Mouse (Mus musculus) forebrain, embryonic 11.5 days (tissue): ENCODE measurements around the gene Cnksr1. TPM values are rescaled to one million over a fixed set of nuclear protein-coding genes. Genes with fewer than 3 reads are reported as not detected.
A peak's percentile ranks its signal among the peaks of the same experiment; 100 is the strongest.

Experiments used
- ATAC-seq: fragments of 200-750 bp; cut with Nextera tagmentation; replicated peaks from 2 replicates; pipeline ENCODE4 v1.8.0; 2017; ENCODE audit warnings: moderate TSS enrichment; ENCODE audit not compliant: low FRiP score
- DNase-seq: peaks from one replicate; pipeline ENCODE4 v3.0.0-alpha.2; 2017; ENCODE audit warnings: low spot score
- H3K27ac ChIP-seq: fragments of 300-500 bp; sonication (generic); 2 replicates; pipeline ENCODE4 v1.5.1; 2014; ENCODE audit warnings: low read depth, low read length
- H3K27me3 ChIP-seq: fragments of 300-500 bp; sonication (generic); 2 replicates; pipeline ENCODE4 v1.6.1; 2014; ENCODE audit warnings: mild to moderate bottlenecking, low read length, mixed read lengths; ENCODE audit not compliant: control insufficient read depth, insufficient read depth
- H3K36me3 ChIP-seq: fragments of 300-500 bp; sonication (generic); 2 replicates; pipeline ENCODE4 v1.6.1; 2014; ENCODE audit warnings: mild to moderate bottlenecking, low read length, moderate library complexity, mixed read lengths; ENCODE audit not compliant: control insufficient read depth, insufficient read depth
- H3K4me1 ChIP-seq: fragments of 300-500 bp; sonication (generic); replicated peaks from 2 replicates; pipeline ENCODE4 v1.6.1; 2014; ENCODE audit warnings: low read length, mixed read lengths; ENCODE audit not compliant: control insufficient read depth, insufficient read depth
- H3K4me2 ChIP-seq: fragments of 300-500 bp; sonication (generic); 2 replicates; pipeline ENCODE4 v1.6.1; 2014; ENCODE audit warnings: low read depth, mild to moderate bottlenecking, low read length, moderate library complexity, mixed read lengths; ENCODE audit not compliant: severe bottlenecking
- H3K4me3 ChIP-seq: fragments of 300-500 bp; sonication (generic); 2 replicates; pipeline ENCODE4 v1.5.1; 2014; ENCODE audit warnings: low read depth, low read length
- H3K9ac ChIP-seq: fragments of 300-500 bp; sonication (generic); 2 replicates; pipeline ENCODE4 v1.6.1; 2014; ENCODE audit warnings: low read length
- H3K9me3 ChIP-seq: fragments of 300-500 bp; sonication (generic); 2 replicates; pipeline ENCODE4 v1.6.1; 2016; ENCODE audit warnings: low read length, mixed read lengths; ENCODE audit not compliant: control insufficient read depth
- WGBS: fragments of 180-500 bp; shearing (Covaris S2); extraction: QIAGEN DNeasy Blood & Tissue Kit; methylation state at CpG from one replicate; pipeline ENCODE4 v1.1.7; 2014; 5-methylcytosine and 5-hydroxymethylcytosine counted together
- polyA plus RNA-seq: library from polyadenylated mRNA; unstranded; fragments of >200 nt; fragmentation: Nextera tagmentation; extraction: Ambion mirVana; gene quantifications from 2 replicates; pipeline ENCODE4 v1.2.1, GENCODE M21; 2014

Gene Cnksr1
- polyA plus RNA-seq = 0.24 and 0.45 TPM in 2 replicates

DNA sequence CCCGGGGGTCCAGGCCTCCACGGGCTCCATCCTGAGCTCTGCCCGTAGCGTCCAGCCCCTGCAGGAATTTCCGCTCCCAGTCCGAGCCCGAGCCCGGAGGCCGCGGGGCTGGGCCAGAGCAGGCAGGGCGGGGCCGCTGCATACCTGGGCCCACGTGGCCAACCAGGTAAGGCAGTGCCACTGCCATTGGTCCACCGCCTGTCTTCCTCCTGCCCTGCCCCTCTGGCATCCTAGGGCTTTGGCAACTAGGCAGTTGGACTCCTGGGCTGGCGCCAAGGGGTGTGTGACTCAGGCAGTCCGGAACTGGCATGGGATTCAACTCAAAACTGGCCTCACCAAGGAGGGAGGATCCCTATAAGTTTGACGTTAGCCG, at the start of gene Cnksr1:
TSS of gene Cnksr1 (minus strand) at position 121 of the 373 bp plus-strand sequence.
- Histone ChIP-seq H3K9ac (no peak within 1 kb of the TSS), H3K4me1 (no peaks in the 10 kb centered on the region; the same call in 1 of the 2 replicates), H3K27ac (no peak within 1 kb of the TSS), H3K36me3 (no peaks in the 10 kb centered on the region), H3K4me3 (0 out of 2 replicates have a peak within 1 kb of the TSS, but pooled peaks have one; percentile 3), H3K27me3 (peaks cover 8% of the 10 kb centered on the region), H3K9me3 (no peaks in the 10 kb centered on the region), H3K4me2 (peak within 1 kb of the TSS; percentile 39; the same call in 1 of the 2 replicates)
- no peak for ATAC-seq
- DNase-seq = no peak
- 2% methylated on average over 18 of the region's 18 CpGs for WGBS

DNA sequence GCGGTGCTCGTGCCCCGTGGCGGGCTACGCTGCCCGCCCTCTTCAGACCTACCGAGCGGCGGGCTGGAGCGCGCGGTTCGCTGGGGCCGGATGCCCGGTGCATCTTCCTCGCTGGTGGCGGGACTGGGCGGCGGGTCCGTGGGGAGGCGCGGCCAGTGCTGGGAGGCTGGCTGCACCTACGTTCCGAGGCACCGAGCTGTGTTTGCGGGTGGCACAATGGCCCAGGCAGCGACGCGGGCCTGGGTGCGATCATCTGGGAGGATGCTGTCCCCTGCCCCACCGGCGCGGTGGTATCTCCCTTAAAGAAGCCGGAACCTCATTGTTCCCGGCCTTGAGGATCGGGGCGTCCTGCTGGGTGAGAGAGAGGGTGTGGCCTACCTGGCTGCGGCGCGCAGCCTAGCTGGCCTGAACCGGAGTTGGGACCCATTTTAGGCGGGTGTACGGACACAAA, 49.4 kb upstream of the Cnksr1 start, which contains the start of gene Pdik1l:
TSS of gene Pdik1l (minus strand) at position 321 of the 451 bp plus-strand sequence.
- peak within 1 kb of the TSS; percentile 98 for H3K4me3 ChIP-seq
- DNase-seq (peak; percentile 91), ATAC-seq (peak; percentile 77)
- H3K4me2 ChIP-seq = peak within 1 kb of the TSS; percentile 91
- 0% methylated on average over 43 of the region's 43 CpGs for WGBS
- H3K4me1 ChIP-seq = peaks cover 3% of the 10 kb centered on the region; the same call in 1 of the 2 replicates
- H3K27ac ChIP-seq = peak within 1 kb of the TSS; percentile 100
- H3K9me3 ChIP-seq = no peaks in the 10 kb centered on the region
- peak within 1 kb of the TSS; percentile 99 for H3K9ac ChIP-seq
- H3K27me3 ChIP-seq = no peaks in the 10 kb centered on the region
- H3K36me3 ChIP-seq = no peaks in the 10 kb centered on the region; the same call in 1 of the 2 replicates

DNA sequence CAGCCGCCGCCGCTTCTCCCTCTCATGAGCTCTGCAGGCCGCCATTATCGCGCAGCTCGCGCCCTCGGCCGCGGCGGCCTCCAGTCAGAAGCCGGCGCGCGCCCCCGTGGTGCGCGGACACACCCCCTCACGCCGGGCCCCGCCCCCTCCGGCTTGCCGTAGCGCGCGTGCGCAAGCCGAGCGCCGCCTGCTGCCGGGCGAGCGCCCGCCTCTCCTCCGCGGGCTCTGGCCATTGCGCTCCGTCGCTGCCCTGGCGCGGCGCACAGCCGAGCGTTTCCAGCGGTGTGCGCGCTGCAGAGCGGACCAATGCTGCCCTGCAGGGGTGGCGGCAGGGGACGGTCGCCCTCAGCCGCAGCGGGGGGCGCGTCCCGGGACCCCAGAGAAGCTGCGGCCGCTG, 49.0 kb upstream of the Cnksr1 start:
- no peaks in the 10 kb centered on the region for H3K9me3 ChIP-seq

DNA sequence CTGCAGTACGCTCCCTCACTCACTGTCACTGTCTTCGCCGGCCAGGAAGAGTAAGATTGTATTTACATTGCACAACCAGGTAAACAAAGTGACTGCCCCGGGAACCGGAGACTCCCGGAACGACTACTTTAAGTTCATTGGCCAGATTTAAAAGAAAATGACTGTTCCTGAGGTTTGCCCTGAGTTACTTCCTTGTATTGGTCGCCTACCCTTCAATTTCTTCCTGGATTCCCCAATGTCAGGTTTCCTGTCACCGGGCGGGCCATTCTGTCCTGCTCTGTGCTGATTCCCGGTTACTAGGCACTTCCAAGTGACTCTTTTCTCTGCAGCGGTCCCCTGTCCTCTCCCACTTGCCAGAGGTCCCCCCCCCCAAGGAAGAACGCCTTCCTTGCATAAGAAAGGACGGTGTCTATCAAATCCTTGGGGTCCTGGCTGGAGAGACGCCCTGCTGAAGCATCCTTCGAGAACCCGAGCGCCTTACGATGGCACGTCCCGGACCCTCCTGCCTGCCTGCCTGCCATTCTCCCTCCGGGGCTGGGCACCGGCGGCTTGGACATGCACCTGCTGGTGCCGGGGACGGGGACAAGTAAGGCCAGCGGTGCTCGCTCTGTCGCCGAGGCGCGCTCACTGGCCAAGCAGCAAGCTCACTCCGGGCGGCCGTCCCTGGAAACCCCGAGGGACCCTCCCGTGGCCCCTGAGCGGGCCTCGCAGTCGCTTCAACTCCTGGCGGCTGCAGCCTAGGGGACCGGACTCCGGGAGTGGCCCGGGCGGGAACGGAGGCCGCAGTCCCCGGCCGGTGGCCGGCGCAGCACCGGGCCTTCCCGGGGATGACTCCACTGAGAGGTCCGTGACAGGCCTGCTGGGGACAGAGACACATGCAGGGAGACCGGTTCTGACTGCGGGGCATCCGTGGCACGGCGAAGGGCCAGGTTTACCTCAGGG, 48.3 kb upstream of the Cnksr1 start:
- H3K36me3 ChIP-seq = peaks cover 3% of the 10 kb centered on the region
- no peaks in the 10 kb centered on the region for H3K27me3 ChIP-seq
- peak overlapping the region; percentile 91 for H3K4me2 ChIP-seq
- H3K9me3 ChIP-seq = no peaks in the 10 kb centered on the region
- DNase-seq (peak; percentile 79), ATAC-seq (peak; percentile 32; the same call in 1 of the 2 replicates)
- peak overlapping the region; percentile 98 for H3K4me3 ChIP-seq
- H3K9ac ChIP-seq = peak overlapping the region; percentile 99
- peaks cover 3% of the 10 kb centered on the region; the same call in 1 of the 2 replicates for H3K4me1 ChIP-seq
- peak overlapping the region; percentile 65 for H3K27ac ChIP-seq
- WGBS = 4% methylated on average over 59 of the region's 59 CpGs

More for the DNA sequence above, 49.0 kb upstream of the Cnksr1 start:
- ATAC-seq (peak; percentile 94), DNase-seq (peak; percentile 99)
- Histone ChIP-seq H3K4me3 (peak overlapping the region; percentile 98), H3K27me3 (no peaks in the 10 kb centered on the region), H3K27ac (peak overlapping the region; percentile 100), H3K4me1 (peaks cover 3% of the 10 kb centered on the region; the same call in 1 of the 2 replicates), H3K36me3 (no peaks in the 10 kb centered on the region; the same call in 1 of the 2 replicates), H3K4me2 (peak overlapping the region; percentile 91), H3K9ac (peak overlapping the region; percentile 99)
- under 1% methylated on average over 40 of the region's 59 CpGs for WGBS

DNA sequence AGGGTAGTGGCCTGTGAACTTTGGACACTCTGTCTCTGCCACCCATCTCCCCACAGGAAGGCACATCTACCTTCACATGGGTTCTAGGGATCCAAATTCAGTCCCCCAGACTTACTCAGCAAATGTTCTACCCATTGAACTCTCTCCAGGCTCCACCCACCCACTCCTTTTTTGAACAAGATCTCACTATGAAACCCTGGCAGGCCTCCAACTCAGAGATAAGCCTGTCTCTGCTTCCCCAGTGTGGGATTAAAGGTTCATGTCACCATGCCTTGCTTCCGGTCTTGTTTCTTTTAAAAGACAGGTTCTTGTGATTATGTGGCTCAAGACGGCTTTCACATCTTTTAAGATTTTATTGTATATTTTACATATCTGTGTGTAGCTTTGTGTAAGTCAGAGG, 46.7 kb upstream of the Cnksr1 start:
- H3K27me3 ChIP-seq = no peaks in the 10 kb centered on the region
- peaks cover 3% of the 10 kb centered on the region for H3K36me3 ChIP-seq
- peaks cover 3% of the 10 kb centered on the region; the same call in 1 of the 2 replicates for H3K4me1 ChIP-seq
- H3K4me2 ChIP-seq = no peak overlapping the region
- DNase-seq = no peak
- no peak overlapping the region for H3K9ac ChIP-seq
- no peak for ATAC-seq
- H3K27ac ChIP-seq = no peak overlapping the region
- 86% methylated on average over 2 of the region's 2 CpGs for WGBS
- H3K4me3 ChIP-seq = no peak overlapping the region
- no peaks in the 10 kb centered on the region for H3K9me3 ChIP-seq

DNA sequence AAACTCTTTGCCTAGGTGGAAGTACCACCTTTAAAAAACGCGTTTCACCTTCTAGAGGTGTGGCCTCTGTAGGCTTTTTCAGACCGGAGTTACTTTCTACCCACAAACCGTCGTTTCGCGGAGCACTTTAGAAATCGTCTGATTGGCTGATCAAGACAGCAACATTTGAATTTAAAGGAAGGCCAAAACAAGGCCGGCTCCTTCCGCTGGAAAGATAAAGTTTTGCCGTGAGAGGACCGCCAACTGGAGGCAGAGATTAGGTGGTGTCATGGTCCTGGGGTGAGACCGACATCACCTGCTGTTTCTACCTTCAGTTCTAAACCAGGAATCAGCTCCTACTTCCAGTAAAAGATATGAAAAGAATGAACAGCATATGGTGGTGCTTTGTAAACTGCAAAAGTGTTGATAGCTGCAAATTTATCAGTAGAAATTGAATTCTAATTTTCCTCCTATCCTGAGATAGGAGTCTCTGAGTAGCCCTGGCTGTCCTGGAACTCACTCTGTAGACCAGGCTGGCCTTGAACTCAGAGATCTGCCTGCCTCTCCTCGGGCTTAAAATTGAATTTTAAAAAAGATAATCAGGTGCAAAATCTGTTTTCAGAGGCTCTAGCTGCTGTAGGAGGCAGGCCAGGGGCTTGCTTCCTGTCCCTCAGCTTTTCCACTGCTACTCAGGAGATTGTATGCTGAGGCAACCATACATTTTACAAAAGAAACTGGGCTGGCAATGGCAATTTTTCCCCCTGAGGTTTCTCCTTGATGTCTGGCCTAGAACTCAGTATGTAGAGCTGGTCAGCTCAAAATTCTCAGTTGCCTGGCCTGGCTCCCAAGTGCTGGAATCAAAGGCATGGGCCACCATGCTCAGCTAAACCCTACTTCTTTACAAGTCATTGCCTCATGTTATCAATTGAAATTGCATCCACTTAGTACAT, 35.5 kb upstream of the Cnksr1 start:
- Histone ChIP-seq H3K9me3 (no peaks in the 10 kb centered on the region), H3K4me2 (peak overlapping the region; percentile 19; the same call in 1 of the 2 replicates), H3K27me3 (no peaks in the 10 kb centered on the region), H3K4me1 (no peaks in the 10 kb centered on the region; the same call in 1 of the 2 replicates), H3K36me3 (peaks cover under 1% of the 10 kb centered on the region; the same call in 1 of the 2 replicates), H3K27ac (no peak overlapping the region), H3K4me3 (no peak overlapping the region), H3K9ac (no peak overlapping the region)
- ATAC-seq = no peak
- 8% methylated on average over 14 of the region's 14 CpGs for WGBS
- DNase-seq = no peak

DNA sequence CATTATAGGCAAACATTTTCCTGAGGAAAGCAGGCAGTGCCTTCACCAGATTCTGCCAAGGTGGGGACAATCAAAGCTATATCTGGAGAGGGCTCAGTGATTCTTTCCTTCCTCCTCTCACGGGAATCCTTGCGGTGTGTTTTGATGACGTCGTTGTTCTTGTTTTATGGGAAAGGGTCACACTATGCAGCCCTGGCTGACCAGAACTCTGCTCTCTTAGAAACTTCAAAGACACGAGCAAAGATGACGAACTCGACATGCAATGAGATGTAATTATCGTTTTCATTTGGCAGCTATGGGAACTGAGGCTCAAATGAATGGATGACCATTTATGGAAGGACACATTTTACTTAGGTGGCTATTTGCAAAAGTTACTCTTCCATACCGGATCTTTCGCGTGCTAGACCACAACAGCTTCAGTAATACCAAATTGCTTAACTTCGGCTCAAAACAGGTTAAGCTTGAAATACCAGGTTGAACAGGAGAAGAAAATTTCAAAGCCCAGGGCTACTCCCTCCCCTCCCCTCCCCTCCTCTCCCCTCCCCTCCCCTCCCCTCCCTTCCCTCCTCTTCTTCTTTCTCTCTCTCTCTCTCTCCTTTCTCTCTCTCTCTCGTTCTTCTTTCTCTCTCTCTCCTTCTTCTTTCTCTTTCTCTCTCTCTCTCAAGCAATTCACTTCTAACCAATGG, 34.7 kb upstream of the Cnksr1 start:
- Histone ChIP-seq H3K4me3 (no peak overlapping the region), H3K4me1 (no peaks in the 10 kb centered on the region; the same call in 1 of the 2 replicates), H3K27me3 (no peaks in the 10 kb centered on the region), H3K4me2 (peak overlapping the region; percentile 19; the same call in 1 of the 2 replicates), H3K9me3 (no peaks in the 10 kb centered on the region), H3K27ac (no peak overlapping the region), H3K36me3 (no peaks in the 10 kb centered on the region; the same call in 1 of the 2 replicates), H3K9ac (no peak overlapping the region)
- ATAC-seq (no peak), DNase-seq (no peak)
- 37% methylated on average over 12 of the region's 13 CpGs for WGBS
